Mouse (Mus musculus) forebrain, embryonic 14.5 days (tissue): ENCODE measurements around the gene Vwa3a. TPM values are rescaled to one million over a fixed set of nuclear protein-coding genes. Genes with fewer than 3 reads are reported as not detected.
A peak's percentile ranks its signal among the peaks of the same experiment; 100 is the strongest.

ENCODE experiments used
- ATAC-seq: fragments of 200-750 bp; cut with Nextera tagmentation; 2 replicates; pipeline ENCODE4 v1.8.0; 2017; ENCODE audit warnings: mild to moderate bottlenecking, moderate library complexity
- DNase-seq: peaks from one replicate; pipeline ENCODE4 v3.0.0-alpha.2; 2015; ENCODE audit warnings: low spot score
- H3K27ac ChIP-seq: fragments of 300-500 bp; sonication (generic); 2 replicates; pipeline ENCODE4 v1.5.1; 2014; ENCODE audit warnings: low read depth, mild to moderate bottlenecking, control low read depth, low read length, moderate library complexity
- H3K27me3 ChIP-seq: fragments of 300-500 bp; sonication (generic); replicated peaks from 2 replicates; pipeline ENCODE4 v1.6.1; 2014; ENCODE audit warnings: low read length, control low read depth, mixed read lengths; ENCODE audit not compliant: control insufficient read depth, insufficient read depth
- H3K36me3 ChIP-seq: fragments of 300-500 bp; sonication (generic); 2 replicates; pipeline ENCODE4 v1.6.1; 2014; ENCODE audit warnings: low read length, control low read depth; ENCODE audit not compliant: control insufficient read depth, insufficient read depth
- H3K4me1 ChIP-seq: fragments of 300-500 bp; sonication (generic); 2 replicates; pipeline ENCODE4 v1.6.1; 2014; ENCODE audit warnings: antibody characterized with exemption, low read length, control low read depth; ENCODE audit not compliant: control insufficient read depth, insufficient read depth
- H3K4me2 ChIP-seq: fragments of 300-500 bp; sonication (generic); 2 replicates; pipeline ENCODE4 v1.6.1; 2014; ENCODE audit warnings: mild to moderate bottlenecking, control low read depth, low read length
- H3K4me3 ChIP-seq: fragments of 300-500 bp; sonication (generic); 2 replicates; pipeline ENCODE4 v1.5.1; 2014; ENCODE audit warnings: low read depth, low read length, control low read depth
- H3K9ac ChIP-seq: fragments of 300-500 bp; sonication (generic); 2 replicates; pipeline ENCODE4 v1.6.1; 2014; ENCODE audit warnings: mild to moderate bottlenecking, low read length, control low read depth, moderate library complexity
- H3K9me3 ChIP-seq: fragments of 300-500 bp; sonication (generic); replicated peaks from 2 replicates; pipeline ENCODE4 v1.6.1; 2016; ENCODE audit warnings: low read length, control low read depth, mixed read lengths; ENCODE audit not compliant: control insufficient read depth
- WGBS: fragments of 180-500 bp; shearing (Covaris S2); extraction: QIAGEN DNeasy Blood & Tissue Kit; methylation state at CpG from one replicate; pipeline ENCODE4 v1.1.7; 2014; 5-methylcytosine and 5-hydroxymethylcytosine counted together
- polyA plus RNA-seq: library from polyadenylated mRNA; unstranded; fragments of >200 nt; fragmentation: Nextera tagmentation; extraction: Ambion mirVana; gene quantifications from 2 replicates; pipeline ENCODE4 v1.2.1, GENCODE M21; 2014

Vwa3a gene
- polyA plus RNA-seq, 1 experiment from 2014 or later, result 1.6 TPM

DNA sequence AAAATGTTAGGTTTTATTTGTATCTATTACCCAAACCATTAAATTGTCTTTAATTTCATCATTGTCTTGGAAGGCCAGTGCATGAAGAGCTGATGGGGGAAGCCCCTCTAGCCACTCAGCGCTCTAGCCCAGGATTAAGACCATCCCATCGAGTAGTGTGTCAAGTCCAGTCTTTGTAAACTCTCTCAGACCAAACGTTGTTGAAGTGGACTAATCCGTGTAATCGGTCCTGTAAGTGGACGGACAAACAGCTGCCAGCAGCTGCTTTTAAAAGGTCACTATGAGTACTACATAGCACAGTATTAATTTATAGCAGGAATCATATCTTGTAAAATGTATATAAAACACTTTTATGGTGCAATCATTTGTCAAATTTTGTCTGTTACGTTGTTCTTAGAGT lies 6.2 kb upstream of the Vwa3a start:
- no peak overlapping the region for H3K9ac ChIP-seq
- no peaks in the 10 kb centered on the region for H3K27me3 ChIP-seq
- no peaks in the 10 kb centered on the region for H3K9me3 ChIP-seq
- ATAC-seq, result no peak
- DNase-seq, result no peak
- H3K36me3 ChIP-seq, result peaks cover 18% of the 10 kb centered on the region
- no peak overlapping the region for H3K4me2 ChIP-seq
- H3K4me1 ChIP-seq, result no peaks in the 10 kb centered on the region
- H3K27ac ChIP-seq, result no peak overlapping the region
- WGBS, result 86% methylated on average over 7 of the region's 7 CpGs
- H3K4me3 ChIP-seq, result no peak overlapping the region

DNA sequence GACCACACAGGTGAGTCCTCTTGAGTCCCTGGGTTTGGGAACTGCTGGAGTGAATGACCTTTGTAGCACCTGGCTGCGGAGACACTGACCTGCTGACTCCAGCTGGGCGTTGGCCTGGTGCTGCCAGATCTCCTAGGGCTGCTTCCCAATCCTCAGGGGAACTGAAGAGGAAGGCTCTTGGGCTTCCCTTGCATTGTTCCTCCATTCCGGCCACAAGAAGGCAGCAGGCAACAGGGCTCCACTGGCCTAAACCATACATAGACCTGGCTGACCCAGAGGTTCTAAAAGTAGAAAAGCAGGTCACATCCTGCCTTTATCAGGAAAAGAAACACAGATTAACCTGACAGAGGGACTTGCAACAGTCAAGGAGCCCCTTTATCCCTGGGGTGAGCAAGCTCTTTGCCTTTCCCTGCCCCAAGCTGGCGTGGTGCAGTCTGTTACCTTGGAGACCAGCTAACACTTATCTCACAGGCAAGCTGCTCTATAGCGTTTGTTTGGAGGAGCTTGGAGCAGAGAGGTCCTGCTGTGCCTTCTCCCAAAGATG lies 512 bp downstream of the Vwa3a start:
- Histone ChIP-seq H3K4me3 (no peak overlapping the region), H3K27me3 (0 out of 2 replicates have a peak, but pooled peaks cover 2% of the 10 kb centered on the region), H3K9ac (no peak overlapping the region), H3K4me2 (no peak overlapping the region; the same call in 1 of the 2 replicates), H3K4me1 (peaks cover 20% of the 10 kb centered on the region), H3K9me3 (no peaks in the 10 kb centered on the region), H3K36me3 (0 out of 2 replicates have a peak, but pooled peaks cover 2% of the 10 kb centered on the region), H3K27ac (peak overlapping the region; percentile 3; the same call in 1 of the 2 replicates)
- peak; percentile 87 for ATAC-seq
- WGBS, result 6% methylated on average over 5 of the region's 5 CpGs
- DNase-seq, result peak; percentile 76

DNA sequence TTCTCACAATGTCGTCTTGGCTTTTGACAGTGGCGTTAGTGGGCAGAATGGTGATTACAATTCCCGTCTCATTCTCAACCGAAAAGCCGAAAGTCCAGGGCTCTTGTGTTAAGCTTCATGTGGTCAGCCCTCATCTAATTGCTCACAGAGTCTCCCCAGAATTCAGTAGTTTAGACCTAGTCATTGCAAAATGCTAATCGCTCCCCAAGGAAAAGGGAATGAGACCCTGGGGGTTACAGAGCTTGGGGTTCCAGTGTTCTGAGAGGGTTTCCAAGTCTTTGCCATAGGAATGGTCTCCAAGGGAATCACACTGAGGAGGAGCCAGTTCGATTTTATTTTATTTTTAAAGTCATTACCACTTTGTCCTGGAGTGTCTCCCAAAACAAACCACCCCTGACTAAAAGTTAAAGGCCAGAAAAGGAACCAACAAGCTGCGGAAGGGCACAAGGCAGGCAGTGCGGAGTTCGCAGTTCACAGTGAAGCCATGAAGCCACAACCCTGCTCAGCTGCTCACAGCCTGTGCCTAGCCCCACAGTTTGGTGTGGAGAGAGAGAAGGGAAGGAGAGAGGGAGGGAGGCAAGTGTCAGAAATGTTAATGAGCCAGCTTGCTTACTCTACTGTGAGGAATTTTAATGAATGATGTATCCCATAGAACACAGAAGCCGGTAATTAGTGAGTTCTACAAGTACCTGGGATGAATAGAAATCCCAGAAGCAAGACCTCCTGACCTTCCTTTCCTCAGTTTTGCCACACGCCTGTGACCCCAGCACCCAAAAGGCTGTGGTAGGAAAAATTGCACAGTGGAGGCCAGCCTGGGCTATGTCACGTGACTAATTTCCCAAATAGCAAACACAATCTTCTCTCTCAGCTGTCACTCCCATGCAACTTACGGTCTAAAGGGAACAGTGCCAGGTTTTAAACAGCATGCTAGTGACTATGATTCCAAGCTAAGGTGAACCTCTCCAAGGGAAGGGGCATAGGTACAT lies 4.5 kb downstream of the Vwa3a start:
- Histone ChIP-seq H3K27ac (no peak overlapping the region), H3K9me3 (no peaks in the 10 kb centered on the region), H3K9ac (no peak overlapping the region), H3K4me1 (peaks cover 20% of the 10 kb centered on the region), H3K27me3 (0 out of 2 replicates have a peak, but pooled peaks cover 2% of the 10 kb centered on the region), H3K36me3 (no peaks in the 10 kb centered on the region), H3K4me3 (no peak overlapping the region), H3K4me2 (no peak overlapping the region)
- ATAC-seq (peak; percentile 70), DNase-seq (peak; percentile 68)
- WGBS, result 47% methylated on average over 14 of the region's 14 CpGs

DNA sequence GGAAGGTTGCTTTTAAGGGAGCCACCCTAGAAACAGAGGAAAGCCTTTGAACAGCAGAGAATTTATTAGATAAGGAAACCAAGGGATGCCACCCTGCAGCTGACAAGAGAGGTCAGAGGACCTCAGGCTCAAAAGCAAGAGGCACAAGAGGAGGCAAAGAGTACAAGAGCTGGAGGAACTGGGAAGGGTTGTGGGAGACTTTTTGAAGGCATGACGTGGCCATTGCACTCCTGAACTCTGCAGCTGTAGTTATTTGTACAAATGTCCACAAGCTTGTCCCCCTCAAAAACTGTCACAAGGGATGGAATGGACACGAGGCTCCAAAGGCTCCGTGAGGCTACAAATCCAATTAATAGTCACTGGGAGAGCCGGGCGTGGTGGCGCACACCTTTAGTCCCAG lies 5.5 kb downstream of the Vwa3a start:
- no peak for DNase-seq
- 86% methylated on average over 6 of the region's 6 CpGs for WGBS

DNA sequence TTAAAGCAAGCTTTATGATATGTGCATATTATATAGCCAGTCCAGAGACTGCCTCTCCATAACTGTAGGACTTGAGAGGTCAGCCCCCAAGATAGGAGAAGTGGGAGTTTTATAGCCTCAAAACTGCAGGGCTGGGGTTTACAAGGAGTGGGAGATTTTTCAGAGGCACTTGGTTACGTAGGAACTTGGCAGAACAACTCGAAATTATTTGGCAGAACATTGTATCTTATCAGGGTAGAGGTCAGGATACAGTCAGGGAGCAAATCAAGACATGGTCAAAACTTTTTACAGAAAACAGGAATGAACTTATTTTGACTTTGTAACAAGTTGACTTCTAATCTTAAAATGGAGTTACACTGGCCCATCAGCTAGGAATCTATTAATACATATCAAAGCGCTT lies 6.9 kb downstream of the Vwa3a start:
- Histone ChIP-seq H3K36me3 (no peaks in the 10 kb centered on the region), H3K27ac (no peak overlapping the region), H3K4me3 (no peak overlapping the region), H3K4me1 (peaks cover 11% of the 10 kb centered on the region), H3K9ac (no peak overlapping the region), H3K9me3 (no peaks in the 10 kb centered on the region), H3K27me3 (0 out of 2 replicates have a peak, but pooled peaks cover 2% of the 10 kb centered on the region), H3K4me2 (no peak overlapping the region)
- no peak for DNase-seq
- 90% methylated on average over 3 of the region's 3 CpGs for WGBS
- no peak for ATAC-seq

More for the DNA sequence above, 5.5 kb downstream of the Vwa3a start:
- ATAC-seq, result no peak
- H3K27me3 ChIP-seq, result 0 out of 2 replicates have a peak, but pooled peaks cover 2% of the 10 kb centered on the region
- no peaks in the 10 kb centered on the region for H3K36me3 ChIP-seq
- H3K27ac ChIP-seq, result no peak overlapping the region
- no peaks in the 10 kb centered on the region for H3K9me3 ChIP-seq
- peaks cover 17% of the 10 kb centered on the region for H3K4me1 ChIP-seq
- H3K9ac ChIP-seq, result no peak overlapping the region
- no peak overlapping the region for H3K4me2 ChIP-seq
- H3K4me3 ChIP-seq, result no peak overlapping the region

DNA sequence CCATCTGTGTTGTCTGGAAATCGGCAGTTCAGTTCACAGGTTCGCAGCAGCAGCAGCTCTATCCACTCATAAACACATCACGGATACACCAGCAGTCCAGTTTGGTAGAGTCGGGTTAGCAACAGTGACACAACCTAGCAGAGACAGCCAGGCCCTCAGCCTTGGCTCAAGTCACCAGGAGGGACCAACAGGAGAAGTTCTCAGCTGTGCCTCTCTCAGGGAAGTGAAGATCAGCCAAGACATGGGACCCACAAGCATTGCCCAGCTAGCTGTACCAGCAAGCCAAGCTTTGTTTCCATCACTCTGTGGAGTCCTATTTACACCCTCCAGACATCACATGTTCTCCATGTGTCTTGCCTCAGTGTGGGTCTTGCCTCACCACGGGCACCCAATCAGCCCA lies 7.7 kb downstream of the Vwa3a start:
- Histone ChIP-seq H3K9me3 (no peaks in the 10 kb centered on the region), H3K36me3 (no peaks in the 10 kb centered on the region), H3K27me3 (0 out of 2 replicates have a peak, but pooled peaks cover 2% of the 10 kb centered on the region), H3K4me1 (peaks cover 11% of the 10 kb centered on the region), H3K9ac (no peak overlapping the region), H3K27ac (no peak overlapping the region), H3K4me3 (no peak overlapping the region), H3K4me2 (no peak overlapping the region)
- no peak for DNase-seq
- ATAC-seq, result no peak
- WGBS, result 89% methylated on average over 5 of the region's 5 CpGs

DNA sequence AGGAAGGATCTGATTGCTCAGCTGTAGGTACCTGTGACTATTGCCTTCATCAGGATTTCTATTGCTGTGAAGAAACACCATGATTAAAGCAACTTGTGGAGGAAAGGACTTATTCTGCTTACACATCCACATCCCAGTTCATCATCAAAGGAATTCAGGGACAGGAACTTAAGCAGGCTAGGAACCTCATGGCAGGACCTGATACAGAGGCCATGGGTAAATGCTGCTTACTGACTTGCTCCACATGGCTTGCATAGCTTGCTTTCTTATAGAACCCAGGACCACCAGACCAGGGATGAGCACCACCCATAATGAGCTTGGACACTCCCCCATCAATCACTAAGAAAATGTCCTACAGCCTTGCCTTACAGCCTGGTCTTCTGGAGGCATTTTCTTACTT lies 9.4 kb downstream of the Vwa3a start:
- no peak overlapping the region for H3K4me3 ChIP-seq
- no peaks in the 10 kb centered on the region for H3K9me3 ChIP-seq
- H3K27me3 ChIP-seq, result 0 out of 2 replicates have a peak, but pooled peaks cover 2% of the 10 kb centered on the region
- no peaks in the 10 kb centered on the region for H3K36me3 ChIP-seq
- peaks cover 6% of the 10 kb centered on the region for H3K4me1 ChIP-seq
- H3K4me2 ChIP-seq, result no peak overlapping the region
- H3K9ac ChIP-seq, result no peak overlapping the region
- no peak for ATAC-seq
- DNase-seq, result no peak
- no peak overlapping the region for H3K27ac ChIP-seq

DNA sequence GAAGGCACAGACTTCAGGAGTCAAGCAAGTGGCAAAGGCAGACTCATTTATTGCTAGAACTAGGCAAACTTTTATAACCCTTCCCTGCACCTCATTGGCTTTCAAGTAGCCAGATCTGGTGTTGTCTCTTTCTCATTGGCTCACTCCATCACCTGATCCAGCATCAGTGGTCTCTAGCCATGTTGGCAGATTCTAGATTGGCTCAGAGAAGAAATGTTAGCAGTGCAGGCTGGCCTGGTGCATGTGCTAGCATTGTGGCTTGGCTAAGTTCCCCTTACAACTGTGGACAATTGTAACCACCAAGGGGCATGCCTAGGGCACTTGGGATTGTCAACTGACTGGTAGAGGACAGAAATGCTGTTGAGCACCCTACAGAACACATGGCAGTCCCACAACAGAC lies 12.2 kb downstream of the Vwa3a start:
- Histone ChIP-seq H3K9me3 (no peaks in the 10 kb centered on the region), H3K9ac (no peak overlapping the region), H3K27ac (no peak overlapping the region), H3K36me3 (no peaks in the 10 kb centered on the region), H3K4me3 (no peak overlapping the region), H3K4me1 (no peaks in the 10 kb centered on the region), H3K27me3 (no peaks in the 10 kb centered on the region), H3K4me2 (no peak overlapping the region)
- no peak for DNase-seq
- no peak for ATAC-seq

DNA sequence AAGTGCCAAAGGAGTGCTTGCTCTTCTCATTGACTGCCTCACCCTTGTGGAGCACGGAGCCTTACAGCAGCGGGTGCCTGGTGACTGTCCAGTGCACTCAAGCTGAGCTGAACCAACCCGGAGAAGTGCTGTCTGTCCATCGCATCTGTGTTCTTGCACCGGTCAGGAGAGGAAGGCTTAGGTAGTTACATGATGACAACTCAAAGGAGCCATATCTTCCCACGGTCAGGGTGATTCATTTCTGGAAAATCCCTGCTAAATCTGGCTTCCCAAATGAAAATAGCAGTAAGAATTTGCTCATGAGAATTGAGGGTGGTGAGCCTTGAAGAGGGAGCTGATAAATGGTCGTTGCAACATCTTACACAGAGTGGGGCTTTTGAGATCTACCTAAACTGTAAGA lies 12.8 kb downstream of the Vwa3a start:
- no peak overlapping the region for H3K27ac ChIP-seq
- 84% methylated on average over 7 of the region's 7 CpGs for WGBS
- H3K4me1 ChIP-seq, result no peaks in the 10 kb centered on the region
- H3K27me3 ChIP-seq, result no peaks in the 10 kb centered on the region
- no peak for ATAC-seq
- H3K4me2 ChIP-seq, result no peak overlapping the region
- no peak for DNase-seq
- no peak overlapping the region for H3K9ac ChIP-seq
- no peaks in the 10 kb centered on the region for H3K9me3 ChIP-seq
- H3K36me3 ChIP-seq, result no peaks in the 10 kb centered on the region
- H3K4me3 ChIP-seq, result no peak overlapping the region
